Mouse (Mus musculus) cortical plate, adult 2 months (tissue): Measurements from ENCODE around the gene Rgs12.

Experiments used
- CTCF ChIP-seq: fragments of 200-500 bp; IDR thresholded peaks from 2 replicates; pipeline ENCODE4 v1.5.1; 2011; ENCODE audit warnings: mild to moderate bottlenecking, control low read depth, low read length; ENCODE audit not compliant: insufficient read depth; ENCODE audit errors: extremely low read depth
- POLR2A ChIP-seq: fragments of 200-500 bp; IDR thresholded peaks from 2 replicates; pipeline ENCODE4 v1.6.1; 2011; ENCODE audit warnings: mild to moderate bottlenecking, low read length, control low read depth; ENCODE audit not compliant: insufficient read depth; ENCODE audit errors: extremely low read depth

GRCm38 (mm10) chr5:34924519-34924918, 24.7 kb upstream of the Rgs12 start:
- TF ChIP-seq CTCF, result no peak
- TF ChIP-seq POLR2A, result no peak
